Mouse (Mus musculus) liver, embryonic 11.5 days (tissue): ENCODE results near the gene Ralgps1. TPM values are rescaled to one million over a fixed set of nuclear protein-coding genes. Genes with fewer than 3 reads are reported as not detected.

Experiments
- ATAC-seq: fragments of 200-750 bp; cut with Nextera tagmentation; replicated peaks from 2 replicates; pipeline ENCODE4 v1.8.0; 2017; ENCODE audit warnings: moderate number of reproducible peaks, mild to moderate bottlenecking, moderate TSS enrichment, moderate library complexity; ENCODE audit not compliant: low FRiP score
- DNase-seq: peaks from one replicate; pipeline ENCODE4 v3.0.0-alpha.2; 2017; ENCODE audit warnings: low spot score
- H3K27ac ChIP-seq: fragments of 300-500 bp; sonication (generic); 2 replicates; pipeline ENCODE4 v1.5.1; 2014; ENCODE audit warnings: mild to moderate bottlenecking, low read depth, low read length, control low read depth
- H3K27me3 ChIP-seq: fragments of 300-500 bp; sonication (generic); replicated peaks from 2 replicates; pipeline ENCODE4 v1.6.1; 2014; ENCODE audit warnings: low read length, mixed read lengths; ENCODE audit not compliant: control insufficient read depth, insufficient read depth
- H3K36me3 ChIP-seq: fragments of 300-500 bp; sonication (generic); 2 replicates; pipeline ENCODE4 v1.6.1; 2014; ENCODE audit warnings: mild to moderate bottlenecking, low read length, moderate library complexity, mixed read lengths; ENCODE audit not compliant: control insufficient read depth, insufficient read depth
- H3K4me1 ChIP-seq: fragments of 300-500 bp; sonication (generic); replicated peaks from 2 replicates; pipeline ENCODE4 v1.6.1; 2014; ENCODE audit warnings: low read length, mixed read lengths; ENCODE audit not compliant: control insufficient read depth, insufficient read depth
- H3K4me2 ChIP-seq: fragments of 300-500 bp; sonication (generic); 2 replicates; pipeline ENCODE4 v1.6.1; 2014; ENCODE audit warnings: mild to moderate bottlenecking, control low read depth, moderate library complexity
- H3K4me3 ChIP-seq: fragments of 300-500 bp; sonication (generic); 2 replicates; pipeline ENCODE4 v1.5.1; 2014; ENCODE audit warnings: low read depth, low read length, control low read depth
- H3K9ac ChIP-seq: fragments of 300-500 bp; sonication (generic); 2 replicates; pipeline ENCODE4 v1.6.1; 2014; ENCODE audit warnings: low read depth, low read length, control low read depth
- H3K9me3 ChIP-seq: fragments of 300-500 bp; sonication (generic); 2 replicates; pipeline ENCODE4 v1.6.1; 2016; ENCODE audit warnings: low read length, inconsistent platforms, mixed read lengths; ENCODE audit not compliant: control insufficient read depth
- WGBS: fragments of 180-500 bp; shearing (Covaris S2); extraction: QIAGEN DNeasy Blood & Tissue Kit; methylation state at CpG from one replicate; pipeline ENCODE4 v1.1.7; 2014; 5-methylcytosine and 5-hydroxymethylcytosine counted together
- polyA plus RNA-seq: library from polyadenylated mRNA; unstranded; fragments of >200 nt; fragmentation: Nextera tagmentation; extraction: Ambion mirVana; gene quantifications from 2 replicates; pipeline ENCODE4 v1.2.1, GENCODE M21; 2014

Ralgps1 gene
- polyA plus RNA-seq, 1 experiment from 2014 or later = 3.0 TPM

DNA sequence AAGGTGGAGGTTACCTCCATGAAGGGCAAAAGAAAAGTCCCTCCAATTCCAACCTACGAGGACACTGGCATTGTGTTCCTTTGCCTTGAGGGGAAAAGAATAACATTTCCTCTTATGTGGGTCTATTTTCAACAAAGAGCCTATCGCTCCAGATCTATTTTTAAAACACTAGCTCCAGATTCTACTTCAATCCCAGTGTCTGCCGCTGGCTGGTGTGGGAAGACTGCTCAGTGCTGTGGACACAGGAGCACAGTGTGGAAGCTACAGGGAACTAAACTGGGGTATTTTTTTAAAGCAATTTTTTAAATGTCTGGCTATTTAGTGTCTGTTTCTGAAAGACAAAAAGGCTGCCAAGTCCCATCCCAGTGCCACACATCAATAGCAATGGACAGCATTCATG is 105.5 kb downstream of the Ralgps1 start:
- 81% methylated on average over 3 of the region's 3 CpGs for WGBS
- H3K9ac ChIP-seq = no peak overlapping the region

GRCm38 (mm10) chr2:33261475-33261874 is 109.8 kb downstream of the Ralgps1 start:
- Histone ChIP-seq H3K4me2 (no peak overlapping the region), H3K4me1 (peaks cover 12% of the 10 kb centered on the region), H3K9ac (no peak overlapping the region), H3K27me3 (no peaks in the 10 kb centered on the region), H3K36me3 (no peaks in the 10 kb centered on the region), H3K27ac (no peak overlapping the region), H3K9me3 (no peaks in the 10 kb centered on the region), H3K4me3 (no peak overlapping the region)
- no peak for DNase-seq
- no peak for ATAC-seq
- 84% methylated on average over 3 of the region's 3 CpGs for WGBS

More for the DNA sequence above, 105.5 kb downstream of the Ralgps1 start:
- H3K4me2 ChIP-seq = no peak overlapping the region
- ATAC-seq (no peak), DNase-seq (no peak)
- H3K36me3 ChIP-seq = no peaks in the 10 kb centered on the region
- no peak overlapping the region for H3K27ac ChIP-seq
- no peaks in the 10 kb centered on the region; the same call in 1 of the 2 replicates for H3K4me1 ChIP-seq
- H3K9me3 ChIP-seq = no peaks in the 10 kb centered on the region
- no peak overlapping the region for H3K4me3 ChIP-seq
- H3K27me3 ChIP-seq = no peaks in the 10 kb centered on the region

DNA sequence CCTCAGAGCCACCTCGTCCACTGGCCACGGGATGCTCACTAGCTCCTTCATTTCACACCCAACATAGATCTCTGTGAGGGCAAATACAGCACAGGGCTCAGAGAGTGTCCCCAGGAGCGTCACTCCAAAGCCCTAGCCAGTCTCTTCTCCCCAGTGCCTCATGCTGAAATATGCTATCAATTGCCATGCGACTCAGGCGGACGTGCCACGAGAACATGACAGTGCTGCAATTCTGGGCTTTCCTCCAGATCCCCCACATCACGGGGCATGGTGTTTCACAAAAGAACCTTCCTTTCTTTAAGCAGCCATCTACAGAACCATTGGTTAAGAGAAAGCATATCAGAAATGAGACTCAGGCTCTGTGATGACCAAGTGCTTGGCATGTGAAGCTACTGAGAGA is 110.5 kb downstream of the Ralgps1 start:
- Histone ChIP-seq H3K4me1 (peaks cover 19% of the 10 kb centered on the region), H3K4me3 (no peak overlapping the region), H3K36me3 (no peaks in the 10 kb centered on the region), H3K27ac (no peak overlapping the region), H3K9ac (no peak overlapping the region), H3K9me3 (no peaks in the 10 kb centered on the region), H3K4me2 (no peak overlapping the region), H3K27me3 (no peaks in the 10 kb centered on the region)
- DNase-seq = no peak
- ATAC-seq = no peak
- WGBS = 89% methylated on average over 8 of the region's 8 CpGs

- H3K27me3 ChIP-seq = no peaks in the 10 kb centered on the region
- no peaks in the 10 kb centered on the region for H3K9me3 ChIP-seq
- no peaks in the 10 kb centered on the region for H3K36me3 ChIP-seq
- H3K27ac ChIP-seq = peak overlapping the region; percentile 78
- H3K9ac ChIP-seq = peak overlapping the region; percentile 46
- peaks cover 26% of the 10 kb centered on the region for H3K4me1 ChIP-seq
- ATAC-seq (peak; percentile 98), DNase-seq (peak; percentile 39)
- no peak overlapping the region for H3K4me3 ChIP-seq
- peak overlapping the region; percentile 23; the same call in 1 of the 2 replicates for H3K4me2 ChIP-seq
- WGBS = 21% methylated on average over 3 of the region's 3 CpGs
These were observed 114.3 kb downstream of the Ralgps1 start for GRCm38 (mm10) chr2:33256769-33257537.

- Histone ChIP-seq H3K4me2 (no peak overlapping the region), H3K4me1 (peaks cover 33% of the 10 kb centered on the region), H3K27me3 (no peaks in the 10 kb centered on the region), H3K36me3 (no peaks in the 10 kb centered on the region), H3K9ac (no peak overlapping the region), H3K27ac (no peak overlapping the region), H3K9me3 (no peaks in the 10 kb centered on the region), H3K4me3 (no peak overlapping the region)
- DNase-seq (no peak), ATAC-seq (no peak)
- WGBS = 85% methylated on average over 9 of the region's 9 CpGs
These were observed 116.8 kb downstream of the Ralgps1 start for GRCm38 (mm10) chr2:33254318-33254985.

- Histone ChIP-seq H3K4me1 (peaks cover 33% of the 10 kb centered on the region), H3K4me2 (no peak overlapping the region), H3K9me3 (no peaks in the 10 kb centered on the region), H3K27me3 (no peaks in the 10 kb centered on the region), H3K27ac (no peak overlapping the region), H3K4me3 (no peak overlapping the region), H3K9ac (no peak overlapping the region), H3K36me3 (no peaks in the 10 kb centered on the region)
- DNase-seq (no peak), ATAC-seq (no peak)
- WGBS = 47% methylated on average over 4 of the region's 4 CpGs
These were observed 117.6 kb downstream of the Ralgps1 start for GRCm38 (mm10) chr2:33253572-33254190.

DNA sequence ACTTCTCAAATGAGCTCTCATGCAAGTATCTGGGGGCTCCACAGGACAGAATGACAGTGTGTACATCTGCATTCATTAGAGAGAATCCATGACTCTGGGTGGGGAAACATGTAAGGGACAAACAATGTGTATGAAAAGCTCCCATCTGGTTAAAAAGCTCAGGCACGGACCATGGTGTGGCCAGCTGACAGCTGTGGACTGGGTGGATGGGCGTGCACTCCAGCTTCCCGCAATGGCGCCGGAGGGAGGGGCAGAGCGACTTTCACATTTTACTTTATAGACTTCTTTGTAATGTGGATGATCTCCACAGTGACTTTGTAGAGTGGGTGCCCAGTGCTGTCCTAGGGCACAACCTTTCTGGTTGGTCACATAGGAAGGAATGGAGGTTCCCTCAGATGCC is 118.5 kb downstream of the Ralgps1 start:
- 85% methylated on average over 6 of the region's 6 CpGs for WGBS
- Histone ChIP-seq H3K4me1 (peaks cover 33% of the 10 kb centered on the region), H3K27me3 (no peaks in the 10 kb centered on the region), H3K9me3 (no peaks in the 10 kb centered on the region), H3K36me3 (no peaks in the 10 kb centered on the region), H3K9ac (no peak overlapping the region), H3K4me3 (no peak overlapping the region), H3K4me2 (no peak overlapping the region), H3K27ac (no peak overlapping the region)
- ATAC-seq (no peak), DNase-seq (no peak)

GRCm38 (mm10) chr2:33249922-33250633 is 121.2 kb downstream of the Ralgps1 start:
- H3K4me2 ChIP-seq = no peak overlapping the region
- ATAC-seq (no peak), DNase-seq (no peak)
- no peaks in the 10 kb centered on the region for H3K9me3 ChIP-seq
- 0 out of 2 replicates have a peak overlapping the region, but pooled peaks have one; percentile 19 for H3K27ac ChIP-seq
- H3K9ac ChIP-seq = no peak overlapping the region
- H3K27me3 ChIP-seq = no peaks in the 10 kb centered on the region
- peaks cover 14% of the 10 kb centered on the region for H3K4me1 ChIP-seq
- WGBS = 32% methylated on average over 3 of the region's 3 CpGs
- no peaks in the 10 kb centered on the region for H3K36me3 ChIP-seq
- no peak overlapping the region for H3K4me3 ChIP-seq
